Mouse (Mus musculus) spleen, adult 2 months (tissue): ENCODE data around the gene Tnfrsf25.
A peak's percentile ranks its signal among the peaks of the same experiment; 100 is the strongest.

ENCODE experiments used
- CTCF ChIP-seq: fragments of 200-500 bp; IDR thresholded peaks from 2 replicates; pipeline ENCODE4 v1.5.1; 2011; ENCODE audit warnings: mild to moderate bottlenecking, inconsistent platforms; ENCODE audit not compliant: insufficient read depth, insufficient read length, insufficient replicate concordance; ENCODE audit errors: extremely low read depth
- POLR2A ChIP-seq: fragments of 200-500 bp; IDR thresholded peaks from 2 replicates; pipeline ENCODE4 v1.6.1; 2011; ENCODE audit warnings: low read depth, low read length, inconsistent platforms

GRCm38 (mm10) chr4:152103025-152103424 lies 12.7 kb upstream of the Tnfrsf25 start:
- TF ChIP-seq POLR2A (no peak), CTCF (peak; percentile 78; the same call in 1 of the 2 replicates)
